Mouse (Mus musculus) left cerebral cortex, postnatal 10 days (tissue): Measurements from ENCODE around the gene Dnajc12. TPM values are rescaled to one million over a fixed set of nuclear protein-coding genes. Genes with fewer than 3 reads are reported as not detected.

Experiments used
- total RNA-seq, 2 experiments: library from RNA; stranded (reverse); gene quantifications; 2 replicates each; pipeline ENCODE4 v1.2.3; 2021

The Dnajc12 gene
- total RNA-seq, 2 experiments from 2014 or later: 9.0 to 13.0 TPM

Other genes starting within 250 kb of the Dnajc12 start
- gene Mypn, start 178.5 kb upstream of the Dnajc12 start, total RNA-seq: 1 to 10 TPM; 5.6 to 7.5 TPM
- gene Herc4, start 138.6 kb upstream of the Dnajc12 start, total RNA-seq: 10 to 100 TPM; 40.6 to 43.6 TPM
- 10 to 100 TPM; 12.8 TPM for gene Sirt1, start 739 bp upstream of the Dnajc12 start, total RNA-seq
- not detected for gene Gm7075, start 39.3 kb downstream of the Dnajc12 start, total RNA-seq
- gene Ctnna3, start 47.7 kb downstream of the Dnajc12 start, total RNA-seq: 1 to 10 TPM; 1.4 TPM